In genomic region chr2:144112666-144113065, GRCm38 (mm10) we compare ENCODE assay signal across 17 mouse cellular contexts.
DNase-seq lines count a peak whose midpoint lies in the region; ATAC-seq lines count a peak whose summit lies in the region.
"Had no signal": no experiment of that assay in that cellular context is flagged by ENCODE, and none has a peak within 500 bp of the region (broad histone marks: within the 10 kb centered on the region; RNA-seq: fewer than 3 reads in every experiment).

No protein-coding gene starts in this region.

- peak; percentile 90 for ATAC-seq in common myeloid progenitor, adult 5-6 weeks (replicated peaks; ENCODE audit: low read depth, poor library complexity, severe bottlenecking)
- peak; percentile 90 for ATAC-seq in megakaryocyte progenitor cell, adult 5-6 weeks (replicated peaks; ENCODE audit: poor library complexity)
- ATAC-seq in CD4-positive, CD25-positive, alpha-beta regulatory T cell, adult 4 months = no peak
- ATAC-seq: hindbrain, postnatal 0 days had no signal

- peak; percentile 11 for DNase-seq in 416B (ENCODE audit: low read depth)
- DNase-seq in A20 (ENCODE audit: low read depth, low spot score) = peak; percentile 84
- no peak for DNase-seq in cerebellum, adult 18-20 months
- no peak for DNase-seq in frontal cortex, postnatal 36 days (ENCODE audit: low spot score in 2 of 2)
- DNase-seq in kidney, adult 8-10 months = no peak
- DNase-seq: adrenal gland, postnatal 10 days; cerebellum, adult 2 months; cerebellum, postnatal 10 days; forebrain, postnatal 0 days; gastrocnemius, postnatal 36 days; heart, adult 18-20 months; heart, postnatal 10 days; heart, postnatal 4 days had no signal

Comparison
In these comparisons a context has a peak if more than half of its experiments do, and no peak if none do; other contexts are left out.
1. DNase-seq: peak in 416B (single experiment) and A20 (single experiment); none in cerebellum, adult 18-20 months (0 of 2), frontal cortex, postnatal 36 days (0 of 2) and kidney, adult 8-10 months (0 of 2).